Mouse (Mus musculus): Measurements from ENCODE around the gene Yipf7.

Gene Yipf7

DNA sequence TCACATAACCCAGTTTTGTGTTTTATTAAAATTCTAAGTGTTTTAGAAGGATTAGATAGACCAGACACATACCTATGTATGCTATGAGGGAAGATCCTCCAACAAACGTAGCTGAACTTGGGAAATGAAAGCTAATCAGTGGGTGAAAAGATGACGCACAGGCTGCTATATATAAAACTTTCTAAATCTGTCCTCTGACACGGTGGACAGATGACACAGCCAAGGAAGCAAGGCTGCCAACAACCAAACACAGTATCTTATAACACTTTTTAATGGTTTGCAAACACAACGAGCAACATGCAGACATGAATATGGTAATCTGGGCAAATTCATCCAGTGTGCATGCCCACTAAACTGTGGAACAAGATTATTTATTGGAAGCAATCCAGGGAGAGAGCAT lies at the start of gene Yipf7:
Gene Yipf7 (minus strand): TSS at position 160 of the 400 bp plus-strand sequence.
- in situ Hi-C loops (cut with MboI, MseI), result no loop called here

DNA sequence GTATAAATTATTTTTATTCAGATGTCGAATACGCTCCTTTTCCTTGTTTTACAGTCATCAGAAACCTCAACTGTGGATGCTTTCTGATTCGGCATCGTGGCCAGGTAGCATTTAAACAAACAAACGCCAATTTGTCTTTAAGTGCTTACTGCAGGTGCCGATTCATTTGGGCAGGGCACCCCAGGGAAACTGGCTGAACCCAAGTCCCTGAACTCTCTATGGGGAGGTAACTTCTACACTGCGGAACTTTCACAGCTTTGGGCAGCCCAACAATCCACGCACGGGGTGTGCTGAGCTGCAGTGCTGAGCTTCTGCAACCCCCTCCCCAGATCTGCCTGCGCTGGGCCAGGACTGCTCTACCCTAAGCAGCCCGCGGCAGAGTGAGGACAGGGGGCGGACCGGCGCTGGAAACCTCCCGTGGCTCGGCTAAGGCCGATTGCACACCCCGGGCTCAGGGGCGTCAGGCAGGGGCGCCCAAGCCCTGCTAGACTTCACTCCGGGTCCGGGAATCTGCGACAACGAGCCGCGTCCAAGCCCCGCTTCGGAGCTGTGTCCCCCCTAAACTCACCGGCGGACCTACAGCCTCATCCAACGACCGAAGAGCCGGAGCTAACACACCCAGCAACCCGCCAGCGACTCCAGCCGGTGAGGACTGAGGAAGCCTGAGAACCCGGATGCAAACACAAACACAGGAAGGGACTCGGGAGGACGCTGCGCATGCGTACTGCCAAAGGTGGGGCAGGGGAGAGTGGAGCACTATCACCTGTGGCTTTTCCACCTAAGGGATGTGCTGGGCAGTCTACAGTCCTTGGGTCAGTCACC lies 49.4 kb upstream of the Yipf7 start, which contains the start of gene Gnpda2:
Gene Gnpda2 (minus strand): TSS at position 701 of the 822 bp plus-strand sequence.
- in situ Hi-C loops (cut with MboI, MseI), result no loop called here

GRCm38 (mm10) chr5:69557404-69557935 lies 15.0 kb upstream of the Yipf7 start:
- in situ Hi-C loops (cut with MboI, MseI), result no loop called here

DNA sequence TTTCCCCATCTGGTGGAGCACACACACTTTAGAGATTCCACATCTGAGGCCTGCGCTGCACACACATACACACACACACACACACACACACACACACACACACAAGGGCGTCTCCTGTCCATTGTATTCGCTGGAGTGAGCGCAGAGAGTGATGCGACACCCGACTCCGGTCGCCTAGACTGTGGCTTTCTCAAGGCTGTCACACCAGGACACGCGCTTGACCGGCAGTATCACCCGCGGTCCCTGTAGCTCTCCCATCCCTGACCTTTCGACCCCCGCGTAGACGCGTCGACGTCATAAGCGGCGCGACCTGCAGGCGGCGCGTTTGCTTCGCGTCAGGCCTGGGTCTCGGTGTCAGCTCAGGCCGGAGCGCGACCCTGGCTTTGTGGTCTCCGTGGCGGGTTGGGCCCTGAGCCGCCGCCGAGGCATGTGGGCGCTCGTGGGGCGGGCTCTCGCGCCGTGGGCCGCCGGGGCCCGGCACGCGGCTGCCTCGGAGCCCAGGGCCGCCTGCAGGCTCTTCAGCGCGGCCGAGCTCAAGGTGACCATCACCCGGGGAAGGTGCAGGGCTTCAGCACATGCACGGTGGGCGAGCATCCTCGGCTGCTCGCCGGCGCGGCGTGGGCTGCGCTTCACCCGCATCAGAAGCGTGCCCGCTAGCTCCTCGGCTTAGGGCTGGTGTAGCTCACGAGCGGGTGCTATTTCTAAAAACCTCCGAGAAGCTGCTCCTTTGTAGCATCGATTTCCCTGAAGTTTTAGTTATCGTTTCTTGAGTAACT lies 14.4 kb upstream of the Yipf7 start, which contains the start of gene Guf1:
Gene Guf1 (plus strand): TSS at position 296 of the 776 bp plus-strand sequence.
- in situ Hi-C loops (cut with MboI, MseI), result no loop called here

GRCm38 (mm10) chr5:69541680-69542079 lies 768 bp downstream of the Yipf7 start:
- in situ Hi-C loops (cut with MboI, MseI), result no loop called here

DNA sequence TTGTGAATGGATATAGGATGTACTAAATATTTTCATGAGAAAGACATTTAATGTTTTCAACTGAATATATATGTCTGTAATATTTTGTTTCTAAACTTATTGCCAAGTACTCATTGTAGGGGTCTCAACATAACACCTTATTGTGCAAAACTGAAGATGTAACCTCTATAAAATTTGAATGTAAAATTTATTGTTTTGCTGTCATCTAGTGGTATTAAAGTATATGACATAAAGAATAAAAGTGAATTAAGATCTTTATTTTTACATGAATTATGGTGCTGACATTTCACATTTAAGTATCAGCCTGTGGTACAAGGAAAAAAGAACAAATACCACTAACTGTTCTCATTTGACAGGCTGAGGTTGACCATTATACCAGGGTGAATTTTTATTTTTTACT lies 18.5 kb downstream of the Yipf7 start:
- in situ Hi-C loops (cut with MboI, MseI), result no loop called here

GRCm38 (mm10) chr5:69522064-69522463 lies 20.4 kb downstream of the Yipf7 start:
- in situ Hi-C loops (cut with MboI, MseI), result no loop called here

DNA sequence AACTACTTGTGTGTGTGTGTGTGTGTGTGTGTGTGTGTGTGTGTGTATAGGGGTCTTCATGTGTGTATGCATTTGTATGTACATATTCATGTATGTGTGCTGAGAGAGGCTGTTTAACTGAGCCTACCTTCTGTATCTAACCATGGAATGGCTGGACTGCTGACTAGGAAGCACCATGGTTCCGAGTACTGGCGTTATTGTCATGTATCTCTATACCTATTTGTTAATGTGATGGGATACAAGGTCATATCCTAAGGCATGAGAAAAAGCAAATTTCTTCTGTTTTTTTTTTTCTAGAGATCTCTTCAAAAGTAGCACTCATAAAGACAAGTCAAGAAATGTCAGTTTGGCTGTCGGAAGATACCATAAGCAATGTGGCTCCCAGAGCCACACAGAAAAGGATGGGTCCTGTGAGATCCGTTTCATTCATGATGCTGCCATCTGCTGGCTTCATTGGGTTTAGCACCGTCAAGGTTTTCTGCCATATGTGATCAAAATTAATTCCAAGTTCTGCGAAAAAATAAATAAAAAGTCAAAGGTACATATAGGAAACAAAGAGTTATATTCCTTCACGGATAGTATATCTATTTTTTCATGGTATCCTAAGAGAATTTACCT lies 21.7 kb downstream of the Yipf7 start:
- in situ Hi-C loops (cut with MboI, MseI), result no loop called here

DNA sequence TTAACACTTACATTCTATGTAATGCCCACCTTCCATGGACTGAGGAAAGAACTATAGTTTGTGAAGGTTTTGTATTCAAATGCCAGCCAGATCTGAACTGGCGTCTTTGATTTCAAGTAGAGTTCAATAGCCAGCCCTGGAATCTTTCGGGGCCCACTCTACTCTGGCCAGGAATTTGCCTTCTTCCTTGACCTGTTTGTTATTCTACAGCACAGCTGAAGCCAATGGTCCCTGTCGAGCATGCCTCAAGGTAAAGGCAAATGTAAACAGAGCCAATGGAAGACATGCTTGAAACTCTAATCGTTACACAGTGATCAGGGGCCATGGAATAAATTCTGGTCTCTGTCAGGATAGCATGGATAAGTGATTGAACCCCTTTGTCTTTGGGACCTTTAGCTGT lies 30.2 kb downstream of the Yipf7 start:
- in situ Hi-C loops (cut with MboI, MseI), result loop anchor here (5.0 to 10.0 kb wide), 2 partner anchors 100 to 1387 kb away; no protein-coding TSS in a partner anchor

DNA sequence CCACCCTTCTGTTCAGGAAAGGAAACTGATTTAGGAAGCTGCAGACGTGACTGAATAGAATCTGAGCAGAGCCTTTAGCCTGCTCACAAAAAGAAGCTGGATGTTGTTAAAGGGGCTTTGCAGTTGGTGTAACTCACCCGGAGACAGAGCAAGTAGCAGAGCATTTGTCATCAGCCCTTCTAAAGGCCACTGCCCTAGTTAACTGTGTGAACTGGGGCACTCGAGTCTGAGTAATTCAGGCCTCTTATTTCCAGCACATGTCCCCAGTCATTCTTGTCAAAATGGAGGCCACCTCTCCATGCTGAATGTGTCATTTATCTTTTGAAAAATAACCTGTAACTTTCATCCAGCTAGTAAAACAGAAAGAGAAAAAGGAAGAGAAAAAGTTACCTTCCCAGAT lies 30.8 kb downstream of the Yipf7 start:
- in situ Hi-C loops (cut with MboI, MseI), result loop anchor here (5.0 to 10.0 kb wide), 2 partner anchors 99 to 1387 kb away; no protein-coding TSS in a partner anchor

GRCm38 (mm10) chr5:69507045-69507444 lies 35.4 kb downstream of the Yipf7 start:
- in situ Hi-C loops (cut with MboI, MseI), result no loop called here

GRCm38 (mm10) chr5:69489046-69489445 lies 53.4 kb downstream of the Yipf7 start:
- in situ Hi-C loops (cut with MboI, MseI), result no loop called here

DNA sequence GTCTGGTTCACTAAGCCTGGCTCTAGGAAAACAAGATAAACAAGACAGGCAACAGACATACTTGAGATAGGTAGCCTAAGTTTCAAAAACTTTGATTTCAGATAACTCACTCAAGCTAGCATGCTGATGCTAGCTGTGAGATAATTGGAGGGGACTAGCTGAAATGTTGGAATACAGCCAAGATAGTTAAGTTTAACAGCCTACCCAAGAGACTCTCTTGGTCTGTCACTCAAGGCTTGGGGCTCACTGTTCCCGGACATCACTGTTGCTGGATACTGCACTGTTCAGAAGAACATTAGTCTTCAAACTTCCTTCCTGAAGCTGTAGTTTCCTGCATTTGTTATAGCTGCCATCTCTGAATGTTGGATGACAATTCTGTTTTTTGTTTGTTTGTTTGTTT lies 74.9 kb downstream of the Yipf7 start:
- in situ Hi-C loops (cut with MboI, MseI), result no loop called here

Data from T-helper 1 cell (primary cell).